Mouse (Mus musculus) myocyte (in vitro differentiated cells): ENCODE data around the gene Milr1. TPM values are rescaled to one million over a fixed set of nuclear protein-coding genes. Genes with fewer than 3 reads are reported as not detected.

Source experiments
- H3K27me3 ChIP-seq: one replicate; pipeline ENCODE4 v1.6.1; 2011; ENCODE audit not compliant: control insufficient read depth, insufficient read depth, insufficient read length
- H3K36me3 ChIP-seq: one replicate; pipeline ENCODE4 v1.6.1; 2011; ENCODE audit not compliant: control insufficient read depth, insufficient read depth
- H3K4me2 ChIP-seq: one replicate; pipeline ENCODE4 v1.6.1; 2011; ENCODE audit warnings: low read depth, control low read depth
- H3K4me3 ChIP-seq: one replicate; pipeline ENCODE4 v1.5.1; 2011; ENCODE audit warnings: mild to moderate bottlenecking, control low read depth, moderate library complexity
- H3K79me2 ChIP-seq: one replicate; pipeline ENCODE4 v1.6.1; 2011; ENCODE audit not compliant: control insufficient read depth, insufficient read depth
- H3ac ChIP-seq: one replicate; pipeline ENCODE4 v1.6.1; 2011; ENCODE audit not compliant: control insufficient read depth, insufficient read length
- CEBPB ChIP-seq: IDR thresholded peaks from 2 replicates; pipeline ENCODE4 v1.6.1; 2011; ENCODE audit warnings: mild to moderate bottlenecking, moderate library complexity; ENCODE audit not compliant: poor library complexity, insufficient read depth, severe bottlenecking
- E2F4 ChIP-seq: IDR thresholded peaks from one replicate; pipeline ENCODE4 v1.6.1; 2011; ENCODE audit warnings: mild to moderate bottlenecking, control low read depth, moderate library complexity; ENCODE audit not compliant: insufficient read depth
- MAX ChIP-seq: IDR thresholded peaks from one replicate; pipeline ENCODE4 v1.6.1; 2011; ENCODE audit warnings: low read depth, mild to moderate bottlenecking, control low read depth
- MYOD1 ChIP-seq, 3 experiments: IDR thresholded peaks; one replicate each; pipeline ENCODE4 v1.6.1; 2011; ENCODE audit warnings: control low read depth in 2 of 3, low read depth in 2 of 3, mild to moderate bottlenecking in 2 of 3, moderate library complexity in 1 of 3; ENCODE audit not compliant: insufficient read length in 2 of 3, control insufficient read depth in 1 of 3
- MYOG ChIP-seq, 3 experiments: IDR thresholded peaks; one replicate each; pipeline ENCODE4 v1.6.1; 2011; ENCODE audit warnings: control low read depth in 2 of 3, low read depth in 2 of 3, mild to moderate bottlenecking in 2 of 3; ENCODE audit not compliant: insufficient read length in 2 of 3, control insufficient read depth in 1 of 3, insufficient read depth in 1 of 3
- POLR2A ChIP-seq: IDR thresholded peaks from one replicate; pipeline ENCODE4 v1.6.1; 2011; ENCODE audit warnings: low read depth, mild to moderate bottlenecking, control low read depth, moderate library complexity; ENCODE audit not compliant: insufficient read length
- POLR2AphosphoS2 ChIP-seq: IDR thresholded peaks from one replicate; pipeline ENCODE4 v1.6.1; 2011; ENCODE audit warnings: low read depth, control low read depth; ENCODE audit not compliant: insufficient read length
- REST ChIP-seq: IDR thresholded peaks from one replicate; pipeline ENCODE4 v1.6.1; 2011; ENCODE audit warnings: mild to moderate bottlenecking, control low read depth, moderate library complexity; ENCODE audit not compliant: insufficient read depth, insufficient read length
- SRF ChIP-seq: IDR thresholded peaks from one replicate; pipeline ENCODE4 v1.6.1; 2011; ENCODE audit warnings: low read depth; ENCODE audit not compliant: control insufficient read depth, insufficient read length
- TCF12 ChIP-seq: IDR thresholded peaks from one replicate; pipeline ENCODE4 v1.6.1; 2011; ENCODE audit warnings: mild to moderate bottlenecking, control low read depth; ENCODE audit not compliant: poor library complexity, insufficient read depth, severe bottlenecking
- TCF3 ChIP-seq: IDR thresholded peaks from one replicate; pipeline ENCODE4 v1.6.1; 2011; ENCODE audit warnings: low read depth, control low read depth; ENCODE audit not compliant: insufficient read length
- USF1 ChIP-seq: IDR thresholded peaks from one replicate; pipeline ENCODE4 v1.6.1; 2011; ENCODE audit warnings: low read depth, mild to moderate bottlenecking, control low read depth, moderate library complexity
- polyA plus RNA-seq: library from polyadenylated mRNA; unstranded; fragments of >200 nt; fragmentation: generic; extraction: Trizol; gene quantifications from one replicate; pipeline ENCODE4 v1.2.1, GENCODE M21; 2012; ENCODE audit warnings: missing spikeins

Milr1 gene
- polyA plus RNA-seq, 1 experiment = 7.7 TPM

GRCm38 (mm10) chr11:106728402-106729366, 22.3 kb upstream of the Milr1 start:
- no peaks in the 10 kb centered on the region for H3K27me3 ChIP-seq
- H3K79me2 ChIP-seq = no peaks in the 10 kb centered on the region
- no peak overlapping the region for H3K4me3 ChIP-seq
- no peak overlapping the region for H3K4me2 ChIP-seq
- H3ac ChIP-seq = no peak overlapping the region
- TF ChIP-seq E2F4 (no peak), POLR2A (no peak), SRF (no peak)
- H3K36me3 ChIP-seq = no peaks in the 10 kb centered on the region

DNA sequence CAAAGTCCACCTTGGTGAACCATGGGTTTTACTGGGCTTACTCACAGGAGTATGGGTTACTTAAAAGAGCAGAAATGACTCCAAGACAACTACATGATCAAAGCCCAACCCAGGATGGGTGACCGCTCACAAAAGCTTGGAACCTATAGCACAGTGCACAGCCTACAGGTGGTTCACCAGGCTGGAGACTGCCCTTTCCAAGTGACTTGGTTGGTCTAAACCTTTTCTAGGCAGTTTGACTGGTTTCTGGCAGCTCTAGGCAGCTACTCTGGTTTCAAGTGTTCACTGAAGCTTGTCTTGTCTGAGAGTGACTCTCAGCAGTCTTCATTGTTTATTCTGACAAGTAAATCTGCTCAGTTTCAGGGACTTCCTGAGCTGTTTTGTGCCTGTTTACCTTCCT, 21.4 kb upstream of the Milr1 start:
- H3K27me3 ChIP-seq = no peaks in the 10 kb centered on the region
- no peaks in the 10 kb centered on the region for H3K79me2 ChIP-seq
- no peaks in the 10 kb centered on the region for H3K36me3 ChIP-seq
- H3ac ChIP-seq = no peak overlapping the region
- no peak overlapping the region for H3K4me3 ChIP-seq
- H3K4me2 ChIP-seq = no peak overlapping the region
- TF ChIP-seq POLR2AphosphoS2 (no peak), TCF12 (no peak), CEBPB (no peak), REST (no peak), E2F4 (no peak), POLR2A (no peak)

GRCm38 (mm10) chr11:106730714-106731113, 20.3 kb upstream of the Milr1 start:
- Histone ChIP-seq H3K27me3 (no peaks in the 10 kb centered on the region), H3K4me3 (no peak overlapping the region), H3K36me3 (no peaks in the 10 kb centered on the region), H3K4me2 (no peak overlapping the region), H3K79me2 (no peaks in the 10 kb centered on the region), H3ac (no peak overlapping the region)
- TF ChIP-seq POLR2AphosphoS2 (no peak), MYOD1 (IDR thresholded peaks at IDR 0.05; ENCODE audit: control insufficient read depth in 1 of 3, insufficient read length in 2 of 3, low read depth in 2 of 3) (no peak)

DNA sequence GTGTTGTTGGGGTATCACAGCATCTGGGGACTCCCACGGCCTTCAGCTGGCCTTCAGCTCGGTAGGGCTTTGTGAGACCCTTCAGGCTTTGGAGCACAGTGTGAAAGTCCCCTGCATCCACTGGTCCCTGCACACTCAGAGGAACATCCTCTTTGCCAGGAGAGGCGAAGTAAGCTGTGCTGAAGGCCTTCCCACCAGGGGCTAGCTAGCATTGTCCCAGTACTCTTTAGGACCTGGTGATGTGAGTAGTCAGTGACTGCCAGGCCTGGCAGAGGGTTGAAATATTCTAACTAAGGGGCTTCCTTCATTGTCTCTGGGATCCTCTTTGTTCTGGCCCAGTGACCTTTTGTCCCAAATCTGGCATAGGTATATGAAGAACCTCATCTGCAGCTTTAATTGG, 14.4 kb upstream of the Milr1 start:
- TF ChIP-seq REST (no peak), MYOG (IDR thresholded peaks at IDR 0.05; ENCODE audit: control insufficient read depth in 1 of 3, insufficient read depth in 1 of 3, insufficient read length in 2 of 3, low read depth in 2 of 3) (no peak), TCF3 (no peak), MYOD1 (IDR thresholded peaks at IDR 0.05; ENCODE audit: control insufficient read depth in 1 of 3, insufficient read length in 2 of 3, low read depth in 2 of 3) (no peak), SRF (no peak), MAX (no peak), CEBPB (no peak), POLR2AphosphoS2 (no peak), E2F4 (no peak), USF1 (no peak), POLR2A (no peak), TCF12 (no peak)
- H3K4me2 ChIP-seq = no peak overlapping the region
- H3ac ChIP-seq = no peak overlapping the region
- no peaks in the 10 kb centered on the region for H3K79me2 ChIP-seq
- H3K36me3 ChIP-seq = no peaks in the 10 kb centered on the region
- H3K4me3 ChIP-seq = no peak overlapping the region
- H3K27me3 ChIP-seq = no peaks in the 10 kb centered on the region

DNA sequence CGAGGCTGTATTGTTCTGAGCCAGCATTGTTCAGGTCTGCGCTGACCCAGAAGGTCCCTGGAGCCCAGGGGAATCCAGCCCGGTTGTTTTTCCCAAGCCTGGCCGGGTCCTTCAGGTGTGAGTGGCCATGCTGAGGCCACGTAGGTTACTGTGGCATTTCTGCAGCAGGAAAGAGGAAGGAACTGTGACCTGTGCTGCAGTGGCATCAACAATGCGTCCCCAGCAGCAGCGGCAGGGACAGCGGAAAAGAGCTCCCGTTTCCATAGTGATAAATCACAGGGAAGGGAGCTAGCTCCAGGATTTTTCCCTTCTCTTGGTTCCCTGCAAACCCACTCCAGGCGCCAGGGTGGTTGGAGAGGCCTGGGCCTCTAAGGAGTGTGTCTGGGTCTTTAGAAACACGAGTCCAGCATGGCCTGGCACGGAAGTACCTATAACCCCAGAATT, 13.8 kb upstream of the Milr1 start:
- H3K4me2 ChIP-seq = no peak overlapping the region
- no peaks in the 10 kb centered on the region for H3K36me3 ChIP-seq
- H3K4me3 ChIP-seq = no peak overlapping the region
- no peak for TF ChIP-seq MYOD1 (IDR thresholded peaks at IDR 0.05; ENCODE audit: control insufficient read depth in 1 of 3, insufficient read length in 2 of 3, low read depth in 2 of 3)
- no peak for TF ChIP-seq SRF
- TF ChIP-seq E2F4 = no peak
- no peak for TF ChIP-seq MYOG (IDR thresholded peaks at IDR 0.05; ENCODE audit: control insufficient read depth in 1 of 3, insufficient read depth in 1 of 3, insufficient read length in 2 of 3, low read depth in 2 of 3)
- no peak for TF ChIP-seq CEBPB
- TF ChIP-seq TCF3 = no peak
- no peaks in the 10 kb centered on the region for H3K27me3 ChIP-seq
- H3K79me2 ChIP-seq = no peaks in the 10 kb centered on the region
- H3ac ChIP-seq = no peak overlapping the region
